Mouse (Mus musculus): Measurements from ENCODE around the gene Bcl9. TPM values are rescaled to one million over a fixed set of nuclear protein-coding genes. Genes with fewer than 3 reads are reported as not detected.

Bcl9 gene
- total and polyA plus RNA-seq, 2 experiments from 2014 or later: 32.2 to 61.3 TPM

GRCm38 (mm10) chr3:97213871-97214270, 83.8 kb downstream of the Bcl9 start:
- H3K9ac ChIP-seq (replicated peaks; ENCODE audit: low read length, poor library complexity, severe bottlenecking): no peak overlapping the region
- no peaks in the 10 kb centered on the region for H3K9me3 ChIP-seq (ENCODE audit: low read length)
- no peak overlapping the region for H3K4me2 ChIP-seq (ENCODE audit: low read depth, low read length, poor library complexity, severe bottlenecking)
- no peak for DNase-seq (ENCODE audit: low spot score)
- H3K4me1 ChIP-seq (ENCODE audit: insufficient read depth, low read length): no peaks in the 10 kb centered on the region
- H3K4me3 ChIP-seq (ENCODE audit: low read depth, low read length): no peak overlapping the region
- TF ChIP-seq CTCF (IDR thresholded peaks at IDR 0.05): no peak
- 88% methylated on average over 10 of the region's 10 CpGs for WGBS
- no peaks in the 10 kb centered on the region for H3K27me3 ChIP-seq (ENCODE audit: insufficient read depth, low read length)
- no peak overlapping the region for H3K27ac ChIP-seq (ENCODE audit: low read depth, low read length)
- no peak for ATAC-seq (ENCODE audit: low FRiP score)
- peaks cover 60% of the 10 kb centered on the region for H3K36me3 ChIP-seq (ENCODE audit: insufficient read depth, low read length)

GRCm38 (mm10) chr3:97211177-97211576, 86.5 kb downstream of the Bcl9 start:
- TF ChIP-seq CTCF (IDR thresholded peaks at IDR 0.05): no peak
- Histone ChIP-seq H3K36me3 (ENCODE audit: insufficient read depth, low read length) (peaks cover 79% of the 10 kb centered on the region), H3K4me2 (ENCODE audit: low read depth, low read length, poor library complexity, severe bottlenecking) (no peak overlapping the region), H3K9ac (replicated peaks; ENCODE audit: low read length, poor library complexity, severe bottlenecking) (no peak overlapping the region), H3K4me1 (ENCODE audit: insufficient read depth, low read length) (no peaks in the 10 kb centered on the region), H3K9me3 (ENCODE audit: low read length) (no peaks in the 10 kb centered on the region), H3K27ac (ENCODE audit: low read depth, low read length) (no peak overlapping the region), H3K4me3 (ENCODE audit: low read depth, low read length) (no peak overlapping the region), H3K27me3 (ENCODE audit: insufficient read depth, low read length) (no peaks in the 10 kb centered on the region)
- ATAC-seq (ENCODE audit: low FRiP score) (no peak), DNase-seq (ENCODE audit: low spot score) (no peak)
- WGBS: 93% methylated on average over 5 of the region's 5 CpGs

DNA sequence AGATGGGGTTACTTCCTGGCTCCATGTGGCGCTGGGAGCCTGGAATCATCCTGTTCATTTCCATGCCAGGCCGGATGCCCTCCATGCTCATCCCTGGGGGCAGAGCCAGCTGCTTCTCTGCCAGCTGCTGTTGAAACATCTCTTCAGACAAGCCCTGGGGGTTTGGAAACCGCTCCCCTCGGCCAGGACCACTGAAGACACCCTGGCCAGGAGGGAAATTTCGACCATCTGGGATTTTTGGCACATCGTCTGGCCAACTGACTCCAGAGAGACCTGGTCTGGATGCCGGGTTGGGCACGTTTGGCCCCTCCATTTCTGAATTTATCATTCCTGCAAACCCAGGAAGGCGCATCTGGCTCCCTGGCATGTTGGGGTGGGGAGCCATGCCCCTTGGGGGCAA, 88.4 kb downstream of the Bcl9 start:
- H3K4me3 ChIP-seq (ENCODE audit: low read depth, low read length): no peak overlapping the region
- no peak overlapping the region for H3K9ac ChIP-seq (replicated peaks; ENCODE audit: low read length, poor library complexity, severe bottlenecking)
- H3K36me3 ChIP-seq (ENCODE audit: insufficient read depth, low read length): peaks cover 73% of the 10 kb centered on the region
- no peak overlapping the region for H3K4me2 ChIP-seq (ENCODE audit: low read depth, low read length, poor library complexity, severe bottlenecking)
- H3K4me1 ChIP-seq (ENCODE audit: insufficient read depth, low read length): no peaks in the 10 kb centered on the region
- no peaks in the 10 kb centered on the region for H3K9me3 ChIP-seq (ENCODE audit: low read length)
- WGBS: 84% methylated on average over 9 of the region's 9 CpGs
- H3K27ac ChIP-seq (ENCODE audit: low read depth, low read length): no peak overlapping the region
- no peak for TF ChIP-seq CTCF (IDR thresholded peaks at IDR 0.05)
- H3K27me3 ChIP-seq (ENCODE audit: insufficient read depth, low read length): no peaks in the 10 kb centered on the region
- ATAC-seq (ENCODE audit: low FRiP score) (no peak), DNase-seq (ENCODE audit: low spot score) (peak; percentile 12)

DNA sequence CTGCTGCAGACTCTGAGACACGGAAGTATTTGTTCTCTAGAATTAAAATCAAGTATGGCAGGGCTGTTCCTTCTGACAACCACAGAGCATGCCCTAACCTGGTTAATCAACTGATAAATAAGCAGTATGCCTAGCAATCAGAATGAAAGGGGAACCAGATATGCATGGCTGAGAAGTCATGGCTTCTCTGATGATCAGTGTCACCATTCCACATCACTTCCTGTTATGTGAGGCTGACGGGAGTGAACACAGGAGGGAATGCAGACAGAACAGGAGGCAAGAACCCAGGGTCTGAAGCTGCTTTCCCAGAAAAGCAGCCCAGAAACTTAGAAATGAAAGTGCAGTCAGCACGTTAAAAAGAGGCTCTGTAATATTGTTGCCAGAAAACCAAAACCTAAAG, 91.2 kb downstream of the Bcl9 start:
- peaks cover 62% of the 10 kb centered on the region for H3K36me3 ChIP-seq (ENCODE audit: insufficient read depth, low read length)
- H3K9ac ChIP-seq (replicated peaks; ENCODE audit: low read length, poor library complexity, severe bottlenecking): no peak overlapping the region
- WGBS: 85% methylated on average over 3 of the region's 3 CpGs
- ATAC-seq (ENCODE audit: low FRiP score) (no peak), DNase-seq (ENCODE audit: low spot score) (no peak)
- H3K4me2 ChIP-seq (ENCODE audit: low read depth, low read length, poor library complexity, severe bottlenecking): no peak overlapping the region
- H3K9me3 ChIP-seq (ENCODE audit: low read length): no peaks in the 10 kb centered on the region
- no peak overlapping the region for H3K27ac ChIP-seq (ENCODE audit: low read depth, low read length)
- H3K4me1 ChIP-seq (ENCODE audit: insufficient read depth, low read length): no peaks in the 10 kb centered on the region
- no peak overlapping the region for H3K4me3 ChIP-seq (ENCODE audit: low read depth, low read length)
- no peak for TF ChIP-seq CTCF (IDR thresholded peaks at IDR 0.05)
- H3K27me3 ChIP-seq (ENCODE audit: insufficient read depth, low read length): no peaks in the 10 kb centered on the region

DNA sequence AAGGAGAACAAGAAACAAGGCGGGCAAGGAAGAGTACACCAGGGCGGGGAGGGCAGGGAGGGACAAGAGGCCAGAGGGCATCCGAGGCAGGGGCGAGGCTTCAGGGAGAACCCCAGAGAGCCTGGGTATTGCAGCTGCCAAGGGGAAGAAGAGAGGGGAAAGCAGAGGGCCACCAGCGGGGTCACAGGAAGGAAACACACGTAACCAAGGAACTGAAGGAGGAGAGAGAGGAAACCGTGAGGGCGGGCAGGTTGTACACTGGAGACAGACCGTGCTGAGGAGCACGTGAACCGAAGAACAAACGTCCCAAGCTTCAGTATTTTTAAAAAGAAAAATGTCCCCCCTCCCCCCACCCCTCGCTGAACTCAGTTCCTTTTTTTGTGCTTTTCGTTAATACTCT, 93.8 kb downstream of the Bcl9 start:
- H3K27me3 ChIP-seq (ENCODE audit: insufficient read depth, low read length): no peaks in the 10 kb centered on the region
- no peak for TF ChIP-seq CTCF (IDR thresholded peaks at IDR 0.05)
- peaks cover 46% of the 10 kb centered on the region for H3K36me3 ChIP-seq (ENCODE audit: insufficient read depth, low read length)
- no peak overlapping the region for H3K27ac ChIP-seq (ENCODE audit: low read depth, low read length)
- DNase-seq (ENCODE audit: low spot score): no peak
- H3K4me3 ChIP-seq (ENCODE audit: low read depth, low read length): no peak overlapping the region
- no peaks in the 10 kb centered on the region for H3K9me3 ChIP-seq (ENCODE audit: low read length)
- WGBS: 81% methylated on average over 14 of the region's 14 CpGs
- no peak overlapping the region for H3K4me2 ChIP-seq (ENCODE audit: low read depth, low read length, poor library complexity, severe bottlenecking)
- no peak overlapping the region for H3K9ac ChIP-seq (replicated peaks; ENCODE audit: low read length, poor library complexity, severe bottlenecking)
- no peak for ATAC-seq (ENCODE audit: low FRiP score)
- H3K4me1 ChIP-seq (ENCODE audit: insufficient read depth, low read length): no peaks in the 10 kb centered on the region

GRCm38 (mm10) chr3:97201943-97202342, 95.8 kb downstream of the Bcl9 start:
- WGBS: 43% methylated on average over 5 of the region's 5 CpGs

More at GRCm38 (mm10) chr3:97201943-97202342, 95.8 kb downstream of the Bcl9 start:
- no peak overlapping the region for H3K4me3 ChIP-seq (ENCODE audit: low read depth, low read length)
- H3K4me2 ChIP-seq (ENCODE audit: low read depth, low read length, poor library complexity, severe bottlenecking): no peak overlapping the region
- peak; percentile 82 for TF ChIP-seq CTCF (IDR thresholded peaks at IDR 0.05)
- no peaks in the 10 kb centered on the region for H3K9me3 ChIP-seq (ENCODE audit: low read length)
- no peaks in the 10 kb centered on the region for H3K27me3 ChIP-seq (ENCODE audit: insufficient read depth, low read length)
- H3K4me1 ChIP-seq (ENCODE audit: insufficient read depth, low read length): no peaks in the 10 kb centered on the region
- no peak overlapping the region for H3K9ac ChIP-seq (replicated peaks; ENCODE audit: low read length, poor library complexity, severe bottlenecking)
- DNase-seq (ENCODE audit: low spot score) (peak; percentile 67), ATAC-seq (ENCODE audit: low FRiP score) (no peak)
- H3K27ac ChIP-seq (ENCODE audit: low read depth, low read length): no peak overlapping the region
- H3K36me3 ChIP-seq (ENCODE audit: insufficient read depth, low read length): peaks cover 27% of the 10 kb centered on the region

All from midbrain, postnatal 0 days (tissue).